Mouse (Mus musculus): ENCODE data around the gene Rrp15.
A peak's percentile ranks its signal among the peaks of the same experiment; 100 is the strongest.
"Not testable (repeated sequence)": the region's sequence is repeated elsewhere in the genome, so short reads cannot be mapped to it uniquely, and the experiment has no call there.

The Rrp15 gene

GRCm38 (mm10) chr1:186748724-186749653 lies at the start of gene Rrp15:
Gene Rrp15, minus strand, starts transcription at chr1:186749358.
- peak; percentile 81 to 91 for DNase-seq

DNA sequence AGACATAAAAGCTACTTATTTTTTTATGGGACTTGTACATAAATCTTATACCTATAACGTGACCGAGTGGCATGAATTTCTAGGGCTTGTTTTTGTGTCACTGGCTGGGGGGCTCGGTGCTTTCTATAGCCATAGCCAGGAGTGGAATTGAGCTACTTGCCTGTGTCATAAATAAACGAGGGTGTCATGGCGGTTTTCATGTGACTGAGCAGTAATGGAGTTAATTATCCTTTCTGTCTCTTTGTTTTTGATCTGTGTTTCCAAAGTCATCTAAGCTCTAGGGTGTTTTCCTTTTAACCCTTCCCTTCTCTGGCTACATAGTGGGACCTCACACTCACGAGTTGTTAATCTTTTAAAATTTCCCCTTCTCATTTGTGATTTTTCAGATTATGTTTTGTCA lies 48.8 kb upstream of the Rrp15 start:
- DNase-seq, result no peak

GRCm38 (mm10) chr1:186785359-186785758 lies 36.2 kb upstream of the Rrp15 start:
- DNase-seq, result no peak

DNA sequence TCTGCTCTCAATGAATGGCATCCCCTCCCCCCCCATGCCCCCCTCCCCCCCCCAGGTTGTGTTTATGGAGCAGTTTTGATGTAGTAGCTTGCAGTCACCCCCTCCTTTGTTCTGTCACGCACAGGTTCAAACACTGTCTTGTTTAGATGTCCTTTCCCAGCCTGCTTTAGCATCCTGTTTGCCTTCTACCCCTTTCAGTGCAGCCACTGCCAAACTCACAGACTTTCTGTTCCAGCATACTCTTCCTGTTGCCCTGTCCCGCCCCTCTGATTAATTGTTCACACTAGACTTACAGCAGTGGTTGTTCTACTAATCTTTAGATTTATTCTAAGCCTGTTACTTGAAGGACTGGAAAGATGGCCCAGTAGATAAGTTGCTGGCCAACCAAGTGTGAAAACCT lies 31.7 kb upstream of the Rrp15 start:
- DNase-seq, result no peak

DNA sequence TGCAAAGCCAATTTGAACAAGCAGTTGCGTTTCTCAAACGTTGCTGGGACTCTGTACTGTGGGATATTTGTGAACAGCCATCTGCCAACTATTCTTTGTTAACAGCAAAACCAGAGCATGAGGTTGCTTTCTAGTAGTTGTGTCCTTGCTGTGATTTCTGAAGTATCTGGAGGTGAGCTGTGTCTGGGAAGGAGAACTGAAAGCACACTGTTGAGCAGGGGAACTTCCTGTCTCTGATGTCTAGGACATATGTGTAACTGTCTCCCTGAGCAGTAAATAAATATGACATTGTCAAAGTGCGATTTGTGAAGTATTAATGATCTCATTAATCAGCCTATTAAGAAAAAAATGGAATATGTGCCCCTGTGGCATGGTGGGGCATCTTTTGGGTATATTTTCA lies 24.0 kb upstream of the Rrp15 start:
- no peak for DNase-seq

- DNase-seq, result no peak
These were observed 23.5 kb upstream of the Rrp15 start for GRCm38 (mm10) chr1:186772547-186773077.

- DNase-seq, result no peak
These were observed 22.8 kb upstream of the Rrp15 start for GRCm38 (mm10) chr1:186772005-186772404.

GRCm38 (mm10) chr1:186770659-186771058 lies 21.5 kb upstream of the Rrp15 start:
- DNase-seq, result no peak

DNA sequence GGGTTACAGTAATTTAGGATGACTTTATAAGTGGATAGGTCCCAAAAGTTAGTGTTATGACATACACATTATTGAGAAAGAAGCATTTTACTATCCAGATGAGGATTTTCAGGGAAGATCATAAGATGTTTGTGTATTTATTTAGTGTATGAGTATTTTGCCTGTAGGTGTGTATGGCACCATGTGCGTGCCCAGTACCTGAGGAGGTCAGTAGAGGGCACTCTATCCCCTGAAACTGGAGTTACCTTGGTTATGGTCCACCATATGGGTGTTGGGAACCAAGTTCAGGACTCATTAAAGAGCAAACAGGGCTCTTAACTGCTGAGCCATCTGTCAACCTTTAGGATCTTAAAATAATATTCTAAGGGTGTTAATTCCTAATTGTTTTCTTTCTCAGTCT lies 19.2 kb upstream of the Rrp15 start:
- DNase-seq, result no peak

DNA sequence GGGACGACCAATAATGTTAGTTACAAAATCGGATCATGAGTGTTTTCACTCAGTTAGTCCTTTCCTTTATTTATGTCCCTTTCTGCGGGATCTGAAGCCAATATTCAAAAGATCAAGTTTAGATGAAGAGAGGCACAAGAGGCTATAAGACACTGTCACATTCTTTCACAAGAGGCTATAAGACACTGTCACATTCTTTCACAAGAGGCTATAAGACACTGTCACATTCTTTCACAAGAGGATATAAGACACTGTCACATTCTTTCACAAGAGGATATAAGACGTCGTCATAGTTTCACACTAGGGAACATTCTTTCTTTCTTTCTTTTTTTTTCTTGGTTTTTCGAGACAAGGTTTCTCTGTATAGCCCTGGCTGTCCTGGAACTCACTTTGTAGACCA lies 14.3 kb upstream of the Rrp15 start:
- not testable (repeated sequence) for DNase-seq

DNA sequence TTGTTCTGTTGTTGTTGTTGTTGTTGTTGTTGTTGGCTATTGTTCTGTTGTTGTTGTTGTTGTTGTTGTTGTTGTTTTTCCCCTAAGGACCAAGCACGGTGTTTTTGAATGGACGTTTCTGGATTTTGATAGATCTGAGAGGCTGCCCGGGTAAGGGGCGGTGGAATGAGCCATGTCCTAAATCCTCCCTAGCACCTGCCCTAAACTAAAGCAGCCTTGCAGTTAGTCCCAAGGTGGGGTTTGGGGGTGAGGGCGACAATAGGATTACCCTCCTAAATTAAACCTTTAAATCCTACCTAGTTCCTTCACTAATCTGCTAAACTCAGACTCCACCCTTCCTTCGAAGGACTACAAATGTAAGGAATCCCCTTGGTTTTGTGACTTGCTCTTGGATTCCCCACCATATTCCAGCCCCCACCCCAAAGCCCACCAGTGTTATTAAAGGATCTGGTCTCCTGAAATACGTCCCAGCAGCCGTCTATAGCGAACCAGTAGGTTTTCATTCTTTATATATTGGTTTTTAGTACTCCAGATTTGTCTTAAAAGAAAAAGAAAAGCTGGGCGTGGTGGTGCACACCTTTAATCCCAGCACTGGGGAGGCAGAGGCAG lies 621 bp upstream of the Rrp15 start:
- DNase-seq, result peak in 1 of 2 experiments; percentile 13

DNA sequence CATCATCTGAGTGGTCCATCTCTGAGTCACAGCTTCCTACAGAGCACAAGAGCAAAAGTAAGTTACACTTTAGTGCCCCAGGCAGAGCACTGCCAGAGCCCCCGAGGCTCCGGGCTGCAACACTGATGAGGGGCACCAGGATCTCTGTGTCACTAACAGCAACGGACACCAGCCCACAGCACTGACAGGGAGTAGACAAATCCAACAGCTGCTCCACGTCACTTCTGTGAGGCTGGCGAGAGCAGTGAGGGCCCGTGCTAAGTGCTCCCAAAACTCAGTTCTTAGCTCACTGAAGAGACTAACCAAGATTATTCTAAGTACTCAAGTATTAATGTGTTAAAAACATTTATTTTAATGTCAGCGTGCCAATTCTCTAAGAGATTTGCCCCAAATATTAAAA lies 9.3 kb downstream of the Rrp15 start:
- no peak for DNase-seq

DNA sequence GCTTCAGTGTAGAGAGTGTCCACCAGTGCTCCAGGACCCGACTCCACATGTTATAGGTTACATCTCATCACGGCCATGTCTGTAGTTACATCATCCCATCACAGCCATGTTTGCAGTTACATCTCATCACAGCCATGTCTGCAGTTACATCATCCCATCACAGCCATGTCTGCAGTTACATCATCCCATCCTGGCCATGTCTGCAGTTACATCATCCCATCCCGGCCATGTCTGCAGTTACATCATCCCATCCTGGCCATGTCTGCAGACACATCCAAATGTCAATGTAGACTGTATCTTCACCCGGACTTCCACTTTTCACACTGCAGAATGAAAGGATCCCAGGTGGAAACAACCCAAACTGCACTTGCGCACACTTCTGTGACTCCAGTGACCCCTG lies 13.6 kb downstream of the Rrp15 start:
- no peak for DNase-seq

- no peak for DNase-seq
These were observed 16.1 kb downstream of the Rrp15 start for GRCm38 (mm10) chr1:186733052-186733451.

DNA sequence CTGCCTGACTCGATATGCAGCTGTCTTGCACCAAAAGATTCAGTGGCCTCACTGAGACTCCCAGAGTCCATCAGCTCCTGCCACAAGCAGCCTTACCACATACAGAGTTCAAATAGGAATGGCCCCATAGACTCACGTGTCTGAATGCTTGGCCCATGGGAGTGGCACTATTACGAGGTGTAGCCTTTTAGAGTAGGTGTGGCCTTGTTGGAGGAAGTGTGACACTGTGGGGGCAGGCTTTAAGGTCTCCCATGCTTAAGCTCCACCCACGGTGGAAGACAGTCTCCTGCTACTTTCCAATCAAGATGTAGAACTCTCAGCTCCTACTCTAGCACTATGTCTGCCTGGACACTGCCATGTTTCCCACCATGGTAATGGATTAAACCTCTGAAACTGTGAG lies 20.4 kb downstream of the Rrp15 start:
- no peak for DNase-seq

DNA sequence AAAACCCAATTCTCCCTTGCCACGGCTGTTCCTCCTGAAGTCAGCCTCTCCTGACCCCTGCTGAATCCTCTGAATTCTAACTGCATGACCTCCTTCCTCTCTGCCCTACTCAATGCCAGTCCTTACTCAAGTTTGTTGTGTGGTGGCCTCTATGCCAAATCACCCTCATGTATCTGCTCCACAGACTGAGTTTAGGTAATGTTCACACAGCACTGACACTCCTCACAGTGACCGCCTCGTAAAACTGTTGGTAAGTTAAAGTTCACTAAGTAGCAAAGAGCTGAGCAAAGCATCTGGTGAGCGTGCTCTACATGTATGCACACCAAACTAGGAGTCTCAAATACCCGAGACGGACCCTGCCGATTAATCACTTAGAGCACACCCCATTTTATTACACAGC lies 23.0 kb downstream of the Rrp15 start:
- no peak for DNase-seq

GRCm38 (mm10) chr1:186722299-186722698 lies 26.9 kb downstream of the Rrp15 start:
- DNase-seq, result no peak

- DNase-seq, result peak; percentile 78 to 88
These were observed 27.3 kb downstream of the Rrp15 start for GRCm38 (mm10) chr1:186721846-186722245.

DNA sequence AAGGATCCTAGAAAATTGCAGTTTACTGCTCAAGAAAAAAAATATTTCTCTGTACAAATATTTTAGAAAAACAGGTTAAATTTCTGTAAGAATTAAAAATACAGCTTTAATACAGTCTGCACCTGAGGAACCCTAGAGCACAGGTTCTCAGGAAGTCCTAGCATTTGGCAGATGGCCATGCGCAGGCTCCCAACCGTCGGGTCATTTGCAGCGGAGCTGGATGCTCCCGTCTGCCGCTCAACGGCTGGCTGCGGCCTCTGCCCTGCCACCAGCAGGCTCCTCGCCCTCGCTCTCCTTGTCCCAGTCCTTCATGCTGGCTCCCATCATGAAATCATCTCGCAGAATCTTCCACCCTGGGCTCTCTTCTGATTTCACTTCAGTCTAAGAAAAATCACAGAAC lies 28.0 kb downstream of the Rrp15 start:
- no peak for DNase-seq

- DNase-seq, result no peak
These were observed 29.4 kb downstream of the Rrp15 start for GRCm38 (mm10) chr1:186719708-186720107.

GRCm38 (mm10) chr1:186718881-186719280 lies 30.3 kb downstream of the Rrp15 start:
- no peak for DNase-seq

DNA sequence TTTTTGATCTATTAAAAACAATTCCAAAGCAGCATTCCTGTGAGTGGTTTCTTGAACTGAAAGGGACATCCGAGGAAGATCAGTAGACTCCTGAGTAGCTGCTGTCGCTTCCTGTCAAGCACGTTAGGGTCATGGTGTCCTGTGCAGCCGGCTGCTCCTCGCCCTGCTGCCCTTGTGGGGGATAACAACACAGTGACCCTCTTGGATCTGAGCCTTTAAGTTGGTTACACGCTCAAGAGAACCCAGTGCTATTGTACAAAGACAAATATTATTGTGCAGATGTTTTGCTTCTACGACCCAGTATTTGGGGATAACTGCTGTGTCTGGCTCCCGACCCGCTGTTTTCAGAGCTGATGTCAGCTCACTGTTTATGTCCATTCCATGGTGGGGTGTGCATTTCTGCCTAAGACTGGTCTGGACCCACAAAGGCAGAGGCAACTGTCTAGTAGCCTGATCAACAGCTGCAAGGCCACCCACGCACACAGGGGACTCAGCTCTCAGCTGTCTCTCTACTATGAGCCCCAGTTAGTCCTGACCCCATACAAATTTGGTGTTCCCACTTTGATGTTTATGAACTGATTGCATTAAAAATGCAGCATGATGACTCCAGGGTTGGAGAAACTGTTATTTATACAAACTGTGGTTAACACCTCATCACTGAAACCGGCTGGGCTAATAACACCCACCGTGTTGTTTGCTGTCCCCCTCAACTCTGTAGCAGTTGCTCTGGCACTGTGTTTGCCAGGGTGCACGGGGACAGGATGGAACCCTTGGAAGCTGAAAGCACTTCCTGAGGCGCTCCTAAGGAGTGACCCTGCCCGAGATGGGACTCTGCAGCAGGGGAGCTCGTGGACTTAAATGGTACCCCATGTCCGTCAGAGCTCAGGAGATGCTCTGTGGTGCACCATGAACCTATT lies 33.9 kb downstream of the Rrp15 start:
- no peak for DNase-seq

GRCm38 (mm10) chr1:186714215-186714614 lies 34.9 kb downstream of the Rrp15 start:
- no peak for DNase-seq
